Mouse (Mus musculus) forebrain, embryonic 13.5 days (tissue): Measurements from ENCODE around the gene Stx2. TPM values are rescaled to one million over a fixed set of nuclear protein-coding genes. Genes with fewer than 3 reads are reported as not detected.
A peak's percentile ranks its signal among the peaks of the same experiment; 100 is the strongest.

Experiments
- ATAC-seq: fragments of 200-750 bp; cut with Nextera tagmentation; 2 replicates; pipeline ENCODE4 v1.8.0; 2017
- H3K27ac ChIP-seq: fragments of 300-500 bp; sonication (generic); 2 replicates; pipeline ENCODE4 v1.5.1; 2015; ENCODE audit warnings: inconsistent platforms, mild to moderate bottlenecking, moderate library complexity
- H3K27me3 ChIP-seq: fragments of 300-500 bp; sonication (generic); 2 replicates; pipeline ENCODE4 v1.6.1; 2015; ENCODE audit warnings: mild to moderate bottlenecking, inconsistent platforms
- H3K36me3 ChIP-seq: fragments of 300-500 bp; sonication (generic); 2 replicates; pipeline ENCODE4 v1.6.1; 2015; ENCODE audit warnings: mild to moderate bottlenecking, inconsistent platforms; ENCODE audit not compliant: poor library complexity, severe bottlenecking
- H3K4me1 ChIP-seq: fragments of 300-500 bp; sonication (generic); 2 replicates; pipeline ENCODE4 v1.6.1; 2015; ENCODE audit warnings: inconsistent platforms
- H3K4me2 ChIP-seq: fragments of 300-500 bp; sonication (generic); 2 replicates; pipeline ENCODE4 v1.6.1; 2015; ENCODE audit warnings: inconsistent platforms, mild to moderate bottlenecking, moderate library complexity
- H3K4me3 ChIP-seq: fragments of 300-500 bp; sonication (generic); 2 replicates; pipeline ENCODE4 v1.5.1; 2015; ENCODE audit warnings: mild to moderate bottlenecking, inconsistent platforms
- H3K9ac ChIP-seq: fragments of 300-500 bp; sonication (generic); 2 replicates; pipeline ENCODE4 v1.6.1; 2015; ENCODE audit warnings: mild to moderate bottlenecking, inconsistent platforms
- H3K9me3 ChIP-seq: fragments of 300-500 bp; sonication (generic); replicated peaks from 2 replicates; pipeline ENCODE4 v1.6.1; 2016; ENCODE audit warnings: inconsistent platforms
- WGBS: fragments of 180-500 bp; shearing (Covaris S2); methylation state at CpG from one replicate; pipeline ENCODE4 v1.1.7; 2015; 5-methylcytosine and 5-hydroxymethylcytosine counted together
- polyA plus RNA-seq: library from polyadenylated mRNA; unstranded; fragments of >200 nt; fragmentation: Nextera tagmentation; extraction: Ambion mirVana; gene quantifications from 2 replicates; pipeline ENCODE4 v1.2.1, GENCODE M21; 2015

The Stx2 gene
- polyA plus RNA-seq, 1 experiment from 2014 or later = 17.1 TPM

DNA sequence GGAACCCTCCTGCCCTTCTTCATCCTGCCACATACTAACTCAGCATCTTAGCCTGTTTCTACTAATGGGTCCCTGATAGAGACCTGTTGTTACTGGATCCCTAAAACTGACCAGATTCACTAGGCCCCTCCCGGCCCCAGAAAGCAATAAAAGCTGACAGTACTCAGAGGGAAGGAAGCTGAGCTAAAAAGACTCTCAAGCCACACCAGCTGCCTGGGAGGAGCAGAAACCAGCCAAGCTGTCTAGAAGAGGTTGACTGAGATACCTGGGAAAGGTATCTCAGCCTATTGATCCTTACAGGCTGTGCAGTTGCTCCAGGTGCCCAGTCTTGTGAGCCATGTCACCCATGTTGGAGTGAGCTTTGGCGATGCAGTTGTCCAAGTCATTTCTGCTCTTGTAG lies 17.4 kb upstream of the Stx2 start:
- H3K4me2 ChIP-seq = no peak overlapping the region
- no peaks in the 10 kb centered on the region for H3K9me3 ChIP-seq
- peaks cover 13% of the 10 kb centered on the region for H3K4me1 ChIP-seq
- no peaks in the 10 kb centered on the region for H3K27me3 ChIP-seq
- ATAC-seq = no peak
- peaks cover 42% of the 10 kb centered on the region for H3K36me3 ChIP-seq
- no peak overlapping the region for H3K27ac ChIP-seq
- no peak overlapping the region for H3K4me3 ChIP-seq
- WGBS = 95% methylated on average over 2 of the region's 2 CpGs
- no peak overlapping the region for H3K9ac ChIP-seq

DNA sequence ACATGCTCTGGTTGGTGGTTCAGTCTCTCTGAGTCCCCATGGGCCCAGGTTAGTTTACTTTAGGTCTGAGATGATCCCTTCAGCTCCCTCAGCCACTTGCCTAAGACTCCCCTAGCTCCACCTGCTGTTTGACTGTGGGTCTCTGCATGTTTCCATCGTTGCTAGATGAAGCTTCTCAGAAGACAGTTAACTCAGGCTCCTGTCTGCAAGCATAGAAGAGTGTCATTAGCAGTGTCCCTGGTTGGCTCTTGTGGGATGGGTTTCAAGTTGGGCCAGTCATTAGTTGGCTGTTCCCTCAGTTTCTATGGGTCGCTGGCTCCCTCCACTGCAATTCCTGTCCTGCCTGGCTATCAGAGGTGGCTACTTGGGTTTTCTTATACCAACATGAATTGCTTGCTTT lies 16.7 kb upstream of the Stx2 start:
- H3K4me3 ChIP-seq = no peak overlapping the region
- 42% methylated on average over 2 of the region's 2 CpGs for WGBS
- no peaks in the 10 kb centered on the region for H3K27me3 ChIP-seq
- H3K4me2 ChIP-seq = no peak overlapping the region
- no peaks in the 10 kb centered on the region for H3K9me3 ChIP-seq
- H3K27ac ChIP-seq = no peak overlapping the region
- H3K9ac ChIP-seq = no peak overlapping the region
- no peak for ATAC-seq
- H3K36me3 ChIP-seq = peaks cover 42% of the 10 kb centered on the region
- peaks cover 13% of the 10 kb centered on the region for H3K4me1 ChIP-seq

DNA sequence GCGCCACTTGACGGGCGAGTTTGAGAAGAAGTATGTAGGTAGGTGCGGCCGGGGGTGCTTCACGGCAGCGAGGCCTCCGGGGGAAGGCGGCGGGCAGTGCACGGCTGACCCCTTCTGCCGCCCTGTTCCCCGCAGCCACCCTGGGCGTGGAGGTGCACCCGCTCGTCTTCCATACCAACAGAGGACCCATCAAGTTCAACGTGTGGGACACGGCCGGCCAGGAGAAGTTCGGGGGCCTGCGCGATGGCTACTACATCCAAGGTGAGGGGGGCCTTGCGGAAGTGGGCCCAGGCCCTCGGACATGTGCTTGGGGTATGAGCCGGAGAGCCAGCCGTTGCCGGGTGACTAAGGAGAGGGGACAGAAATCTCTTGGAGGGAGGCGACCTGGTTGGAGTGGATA lies 12.4 kb upstream of the Stx2 start:
- WGBS = 1% methylated on average over 28 of the region's 28 CpGs
- peaks cover 23% of the 10 kb centered on the region for H3K4me1 ChIP-seq
- peak overlapping the region; percentile 98 for H3K27ac ChIP-seq
- no peaks in the 10 kb centered on the region for H3K9me3 ChIP-seq
- H3K4me3 ChIP-seq = peak overlapping the region; percentile 97
- peak; percentile 5; the same call in 1 of the 2 replicates for ATAC-seq
- H3K4me2 ChIP-seq = peak overlapping the region; percentile 81
- H3K36me3 ChIP-seq = peaks cover 32% of the 10 kb centered on the region
- H3K27me3 ChIP-seq = no peaks in the 10 kb centered on the region
- H3K9ac ChIP-seq = peak overlapping the region; percentile 99

DNA sequence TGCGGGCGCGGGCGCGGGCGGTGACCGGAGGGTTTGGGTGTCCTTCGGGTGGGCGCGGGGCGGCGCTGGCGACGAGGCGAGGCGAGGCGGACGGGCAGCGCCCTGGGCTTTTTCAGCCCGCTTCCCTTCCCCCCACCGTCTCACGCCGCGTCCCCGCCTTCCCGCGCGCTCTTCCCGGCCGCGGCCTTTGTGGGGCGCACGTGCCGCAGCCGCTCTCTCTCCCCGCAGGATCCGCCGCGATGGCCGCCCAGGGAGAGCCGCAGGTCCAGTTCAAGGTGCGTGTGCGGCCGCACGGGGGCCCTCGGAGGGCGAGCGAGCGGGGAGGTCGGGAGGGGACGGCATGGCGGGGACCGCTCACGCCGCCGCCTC lies 11.9 kb upstream of the Stx2 start:
- H3K4me3 ChIP-seq = peak overlapping the region; percentile 97
- no peaks in the 10 kb centered on the region for H3K27me3 ChIP-seq
- no peaks in the 10 kb centered on the region for H3K9me3 ChIP-seq
- peaks cover 27% of the 10 kb centered on the region for H3K36me3 ChIP-seq
- H3K27ac ChIP-seq = peak overlapping the region; percentile 98
- ATAC-seq = peak; percentile 79
- H3K4me2 ChIP-seq = peak overlapping the region; percentile 81
- WGBS = under 1% methylated on average over 44 of the region's 56 CpGs
- peaks cover 23% of the 10 kb centered on the region for H3K4me1 ChIP-seq
- peak overlapping the region; percentile 99 for H3K9ac ChIP-seq

DNA sequence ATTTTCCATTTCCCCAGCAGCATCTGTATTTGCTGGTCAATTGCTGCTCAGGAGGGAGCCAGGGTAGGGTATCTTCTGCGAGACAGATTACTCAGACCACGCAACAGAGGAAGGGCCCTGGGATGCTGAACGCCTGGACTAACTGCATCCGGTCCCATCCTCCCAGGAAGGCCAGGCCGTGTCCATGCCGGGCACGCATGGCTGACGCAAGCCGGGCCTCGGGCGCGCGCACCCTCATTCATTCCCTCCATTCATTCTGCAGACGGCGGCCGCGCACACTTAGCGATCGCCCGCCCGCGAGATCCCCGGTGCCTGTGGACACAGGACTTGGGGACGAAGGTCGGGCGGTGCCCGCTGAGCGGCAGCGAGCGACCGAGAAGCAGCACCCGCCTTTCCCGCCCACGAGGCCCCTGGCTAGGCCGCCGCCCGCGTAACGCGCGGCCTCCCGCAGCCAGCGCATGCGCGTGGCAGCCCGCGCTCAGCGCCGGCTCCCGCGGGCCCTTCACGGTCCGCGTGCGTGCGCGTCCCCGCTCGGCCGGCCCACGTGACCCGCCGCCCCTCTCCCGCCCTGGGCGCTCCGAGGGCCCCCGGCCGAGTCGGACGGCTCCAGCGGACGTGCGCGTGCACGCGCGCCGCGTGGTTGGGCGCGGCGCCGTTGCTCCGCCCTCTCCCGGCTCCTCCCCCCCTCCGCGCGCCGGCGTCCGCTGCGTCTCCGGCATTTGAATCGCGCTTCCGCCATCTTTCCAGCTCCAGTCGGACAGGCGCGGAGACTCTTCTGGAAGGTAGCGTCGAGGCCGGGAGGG lies 11.3 kb upstream of the Stx2 start, which contains the start of gene Ran:
Gene Ran (plus strand): TSS at position 573 of the 803 bp plus-strand sequence.
- peaks cover 21% of the 10 kb centered on the region for H3K36me3 ChIP-seq
- under 1% methylated on average over 69 of the region's 102 CpGs for WGBS
- H3K9ac ChIP-seq = peak within 1 kb of the TSS; percentile 99
- peak within 1 kb of the TSS; percentile 98 for H3K27ac ChIP-seq
- peak; percentile 92 for ATAC-seq
- peak within 1 kb of the TSS; percentile 81 for H3K4me2 ChIP-seq
- peaks cover 23% of the 10 kb centered on the region for H3K4me1 ChIP-seq
- H3K9me3 ChIP-seq = no peaks in the 10 kb centered on the region
- peak within 1 kb of the TSS; percentile 97 for H3K4me3 ChIP-seq
- no peaks in the 10 kb centered on the region for H3K27me3 ChIP-seq

- H3K4me3 ChIP-seq = peak overlapping the region; percentile 97
- 88% methylated on average over 13 of the region's 13 CpGs for WGBS
- peak overlapping the region; percentile 56 for H3K4me2 ChIP-seq
- H3K9ac ChIP-seq = peak overlapping the region; percentile 86
- no peaks in the 10 kb centered on the region for H3K9me3 ChIP-seq
- peaks cover 14% of the 10 kb centered on the region for H3K36me3 ChIP-seq
- peaks cover 23% of the 10 kb centered on the region for H3K4me1 ChIP-seq
- peak overlapping the region; percentile 98 for H3K27ac ChIP-seq
- ATAC-seq = no peak
- H3K27me3 ChIP-seq = no peaks in the 10 kb centered on the region
Observed at GRCm38 (mm10) chr5:129018782-129019489, 10.6 kb upstream of the Stx2 start.

- Histone ChIP-seq H3K9me3 (no peaks in the 10 kb centered on the region), H3K4me1 (peaks cover 12% of the 10 kb centered on the region), H3K4me2 (no peak overlapping the region), H3K4me3 (no peak overlapping the region), H3K9ac (no peak overlapping the region), H3K27me3 (no peaks in the 10 kb centered on the region), H3K36me3 (no peaks in the 10 kb centered on the region), H3K27ac (no peak overlapping the region)
- 92% methylated on average over 3 of the region's 3 CpGs for WGBS
- no peak for ATAC-seq
Observed at GRCm38 (mm10) chr5:129016370-129016769, 8.0 kb upstream of the Stx2 start.

DNA sequence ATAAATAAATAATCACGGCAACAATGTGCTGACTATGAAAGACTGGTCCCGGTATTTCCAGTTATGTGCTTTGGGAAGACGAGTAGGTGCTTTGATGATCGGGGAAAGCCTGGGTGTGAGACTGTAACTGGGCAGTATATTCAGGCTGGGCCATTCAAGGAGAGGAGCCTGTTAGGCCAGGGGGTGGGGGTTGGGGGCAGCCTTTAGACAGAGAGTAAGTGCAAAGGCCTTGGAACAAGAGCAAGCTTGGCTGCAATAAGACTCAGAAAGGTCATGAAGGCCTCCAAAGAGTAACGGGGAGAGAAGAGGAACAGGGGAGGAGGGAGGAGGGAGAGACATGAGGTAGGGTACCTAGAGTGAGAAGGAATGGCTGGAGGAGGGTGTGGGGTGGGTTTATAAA lies 7.2 kb upstream of the Stx2 start:
- H3K36me3 ChIP-seq = no peaks in the 10 kb centered on the region
- no peaks in the 10 kb centered on the region for H3K9me3 ChIP-seq
- no peak for ATAC-seq
- H3K4me2 ChIP-seq = no peak overlapping the region
- peaks cover 10% of the 10 kb centered on the region for H3K4me1 ChIP-seq
- H3K27me3 ChIP-seq = no peaks in the 10 kb centered on the region
- WGBS = 87% methylated on average over 5 of the region's 5 CpGs
- H3K27ac ChIP-seq = no peak overlapping the region
- H3K9ac ChIP-seq = no peak overlapping the region
- H3K4me3 ChIP-seq = no peak overlapping the region

DNA sequence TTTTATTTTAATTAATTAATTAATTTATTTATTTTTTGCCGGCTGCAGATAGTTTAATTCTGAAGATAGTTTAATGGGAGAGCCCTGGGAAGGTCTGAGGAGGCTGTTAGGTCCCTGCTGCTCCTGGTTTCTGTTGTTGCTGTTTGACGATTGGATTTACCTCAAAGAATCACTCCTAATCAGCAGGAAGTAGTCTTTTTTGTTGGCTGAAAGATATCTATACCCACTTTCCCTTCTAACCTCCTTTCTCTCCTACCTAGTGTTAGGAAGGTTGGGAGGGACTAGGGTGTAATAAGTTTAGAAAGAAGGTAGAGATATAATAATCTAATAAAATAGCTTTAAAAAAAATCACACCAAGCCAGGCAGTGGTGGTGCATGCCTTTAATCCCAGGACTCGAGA lies 6.6 kb upstream of the Stx2 start:
- no peak for ATAC-seq
- 76% methylated on average over 3 of the region's 3 CpGs for WGBS

GRCm38 (mm10) chr5:129010937-129011336 lies 2.6 kb upstream of the Stx2 start:
- Histone ChIP-seq H3K36me3 (no peaks in the 10 kb centered on the region), H3K4me3 (no peak overlapping the region), H3K4me1 (peaks cover 17% of the 10 kb centered on the region), H3K9me3 (no peaks in the 10 kb centered on the region), H3K27ac (no peak overlapping the region), H3K4me2 (no peak overlapping the region), H3K9ac (no peak overlapping the region), H3K27me3 (no peaks in the 10 kb centered on the region)
- ATAC-seq = no peak
- 84% methylated on average over 2 of the region's 2 CpGs for WGBS

More for the DNA sequence above, 6.6 kb upstream of the Stx2 start:
- Histone ChIP-seq H3K36me3 (no peaks in the 10 kb centered on the region), H3K4me3 (no peak overlapping the region), H3K4me1 (peaks cover 10% of the 10 kb centered on the region), H3K27me3 (no peaks in the 10 kb centered on the region), H3K4me2 (no peak overlapping the region), H3K9ac (no peak overlapping the region), H3K9me3 (no peaks in the 10 kb centered on the region), H3K27ac (no peak overlapping the region)

DNA sequence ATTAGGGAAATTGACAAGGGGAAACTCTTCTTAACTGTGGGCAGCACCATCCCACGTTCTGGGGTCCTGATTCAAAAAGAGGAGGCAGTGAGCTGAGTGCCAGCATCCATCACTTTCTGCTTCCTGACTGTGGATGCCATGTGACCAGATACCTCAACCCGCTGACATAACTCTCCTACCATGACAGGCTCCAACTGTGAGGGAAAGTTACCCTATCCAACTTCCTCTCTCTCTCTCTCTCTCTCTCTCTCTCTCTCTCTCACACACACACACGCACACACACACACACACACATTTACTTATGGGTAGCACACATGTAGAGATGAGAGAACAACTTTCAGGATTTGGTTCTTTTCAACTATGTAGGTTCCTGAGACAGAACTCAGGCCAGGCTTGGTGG lies 1.2 kb upstream of the Stx2 start:
- H3K9ac ChIP-seq = no peak overlapping the region
- H3K4me3 ChIP-seq = no peak overlapping the region
- 92% methylated on average over 3 of the region's 3 CpGs for WGBS
- H3K27me3 ChIP-seq = no peaks in the 10 kb centered on the region
- no peak overlapping the region for H3K4me2 ChIP-seq
- no peak for ATAC-seq
- no peaks in the 10 kb centered on the region for H3K36me3 ChIP-seq
- no peaks in the 10 kb centered on the region for H3K9me3 ChIP-seq
- no peak overlapping the region for H3K27ac ChIP-seq
- H3K4me1 ChIP-seq = peaks cover 24% of the 10 kb centered on the region

GRCm38 (mm10) chr5:129008008-129008407 lies 366 bp downstream of the Stx2 start:
- Histone ChIP-seq H3K27me3 (no peaks in the 10 kb centered on the region), H3K36me3 (no peaks in the 10 kb centered on the region), H3K9me3 (no peaks in the 10 kb centered on the region), H3K27ac (peak overlapping the region; percentile 31), H3K4me1 (peaks cover 24% of the 10 kb centered on the region), H3K4me3 (peak overlapping the region; percentile 62), H3K9ac (peak overlapping the region; percentile 83), H3K4me2 (peak overlapping the region; percentile 85)
- 0% methylated on average over 18 of the region's 18 CpGs for WGBS
- ATAC-seq = no peak
